Mouse (Mus musculus): ENCODE data around the gene Efcab14.

DNA sequence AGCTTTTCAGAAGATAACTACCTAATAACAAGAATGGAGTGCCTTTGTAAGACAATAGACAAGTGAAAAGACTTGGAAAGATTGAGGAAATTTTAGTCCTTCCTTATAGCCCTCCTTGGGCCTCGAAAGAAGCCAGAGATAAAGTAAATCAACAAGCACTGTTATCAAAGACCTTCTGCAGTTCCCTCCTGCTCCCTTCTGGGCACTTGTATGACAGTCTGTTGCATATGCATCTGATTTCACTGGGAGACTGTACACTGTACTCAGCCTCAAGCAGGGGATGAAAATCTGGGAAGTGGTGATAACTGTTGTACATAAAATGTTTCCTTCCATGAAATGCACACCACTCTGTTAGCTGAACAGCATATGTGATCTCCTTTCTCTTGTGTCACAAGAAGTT, 11.8 kb downstream of the Efcab14 start:
- TF ChIP-seq CEBPB (IDR thresholded peaks at IDR 0.05; ENCODE audit: insufficient read depth, poor library complexity, severe bottlenecking) (no peak), TCF12 (IDR thresholded peaks at IDR 0.05; ENCODE audit: insufficient read depth, poor library complexity, severe bottlenecking) (no peak), POLR2A (IDR thresholded peaks at IDR 0.05; ENCODE audit: insufficient read length, low read depth) (no peak), SRF (IDR thresholded peaks at IDR 0.05; ENCODE audit: control insufficient read depth, insufficient read length, low read depth) (no peak), MAX (IDR thresholded peaks at IDR 0.05; ENCODE audit: low read depth) (no peak), MYOG (IDR thresholded peaks at IDR 0.05; ENCODE audit: control insufficient read depth in 1 of 3, insufficient read depth in 1 of 3, insufficient read length in 2 of 3, low read depth in 2 of 3) (no peak), USF1 (IDR thresholded peaks at IDR 0.05; ENCODE audit: low read depth) (no peak), E2F4 (IDR thresholded peaks at IDR 0.05; ENCODE audit: insufficient read depth) (no peak), MYOD1 (IDR thresholded peaks at IDR 0.05; ENCODE audit: control insufficient read depth in 1 of 3, insufficient read length in 2 of 3, low read depth in 2 of 3) (no peak), POLR2AphosphoS2 (IDR thresholded peaks at IDR 0.05; ENCODE audit: insufficient read length, low read depth) (no peak), REST (IDR thresholded peaks at IDR 0.05; ENCODE audit: insufficient read depth, insufficient read length) (no peak)
